Mouse (Mus musculus): ENCODE data around the gene Nop9.

Gene Nop9

GRCm38 (mm10) chr14:55745180-55745860, at the start of gene Nop9, which contains the start of gene Dhrs1:
Gene Nop9 (plus strand): TSS chr14:55745693.
Gene Dhrs1 (minus strand): TSS chr14:55745690.
- DNase-seq = peak; percentile 77 to 84

GRCm38 (mm10) chr14:55697226-55697625, 48.3 kb upstream of the Nop9 start:
- no peak for DNase-seq

GRCm38 (mm10) chr14:55701131-55701530, 44.4 kb upstream of the Nop9 start:
- no peak for DNase-seq

GRCm38 (mm10) chr14:55702761-55703160, 42.7 kb upstream of the Nop9 start:
- no peak for DNase-seq

GRCm38 (mm10) chr14:55706051-55706600, 39.4 kb upstream of the Nop9 start:
- DNase-seq = no peak

- DNase-seq = no peak
These were observed 38.1 kb upstream of the Nop9 start for GRCm38 (mm10) chr14:55707397-55707796.

- no peak for DNase-seq
These were observed 36.0 kb upstream of the Nop9 start for GRCm38 (mm10) chr14:55709509-55709908.

- no peak for DNase-seq
These were observed 33.7 kb upstream of the Nop9 start for GRCm38 (mm10) chr14:55711786-55712185.

- DNase-seq = peak in 1 of 2 experiments; percentile 11
These were observed 32.3 kb upstream of the Nop9 start for GRCm38 (mm10) chr14:55713007-55713728.

GRCm38 (mm10) chr14:55713729-55714122, 31.8 kb upstream of the Nop9 start, which contains the start of gene Tgm1:
Gene Tgm1 (minus strand): TSS chr14:55713926.
- DNase-seq = no peak

- no peak for DNase-seq
These were observed 30.6 kb upstream of the Nop9 start for GRCm38 (mm10) chr14:55714893-55715292.

- DNase-seq = no peak
These were observed 29.2 kb upstream of the Nop9 start for GRCm38 (mm10) chr14:55716271-55716670.

- DNase-seq = no peak
These were observed 28.6 kb upstream of the Nop9 start for GRCm38 (mm10) chr14:55716884-55717283.

- no peak for DNase-seq
These were observed 25.8 kb upstream of the Nop9 start for GRCm38 (mm10) chr14:55719737-55720136.

GRCm38 (mm10) chr14:55720666-55721065, 24.8 kb upstream of the Nop9 start:
- DNase-seq = no peak

GRCm38 (mm10) chr14:55721076-55721475, 24.4 kb upstream of the Nop9 start:
- no peak for DNase-seq

- peak; percentile 87 to 92 for DNase-seq
These were observed 23.6 kb upstream of the Nop9 start, which contains the start of gene Rabggta for GRCm38 (mm10) chr14:55721700-55722437. Gene Rabggta (minus strand): TSS chr14:55722263.

- no peak for DNase-seq
These were observed 23.0 kb upstream of the Nop9 start for GRCm38 (mm10) chr14:55722438-55722945.

- DNase-seq = no peak
These were observed 22.1 kb upstream of the Nop9 start for GRCm38 (mm10) chr14:55723433-55723832.

- peak; percentile 38 to 49 for DNase-seq
These were observed 21.1 kb upstream of the Nop9 start for GRCm38 (mm10) chr14:55724411-55724871.

- DNase-seq = no peak
These were observed 19.2 kb upstream of the Nop9 start for GRCm38 (mm10) chr14:55726261-55726660.

- DNase-seq = no peak
These were observed 17.4 kb upstream of the Nop9 start for GRCm38 (mm10) chr14:55727889-55728685.
